Mouse (Mus musculus) cerebellum, adult 11-12 months (tissue): ENCODE data around the gene Pnkd.
"Not testable (repeated sequence)": the region's sequence is repeated elsewhere in the genome, so short reads cannot be mapped to it uniquely, and the experiment has no call there.

Experiments
- DNase-seq: peaks from one replicate; pipeline ENCODE4 v3.0.0; 2022

Pnkd gene

GRCm38 (mm10) chr1:74332241-74332763 lies 47.6 kb downstream of the Pnkd start:
- peak; percentile 95 for DNase-seq

GRCm38 (mm10) chr1:74332930-74333329 lies 48.2 kb downstream of the Pnkd start:
- DNase-seq: peak; percentile 61

GRCm38 (mm10) chr1:74334607-74335006 lies 49.9 kb downstream of the Pnkd start:
- no peak for DNase-seq

GRCm38 (mm10) chr1:74335033-74335432 lies 50.3 kb downstream of the Pnkd start:
- DNase-seq: no peak

- peak; percentile 55 for DNase-seq
These were observed 50.9 kb downstream of the Pnkd start for GRCm38 (mm10) chr1:74335436-74336170.

- peak; percentile 53 for DNase-seq
These were observed 52.6 kb downstream of the Pnkd start for GRCm38 (mm10) chr1:74337241-74337771.

GRCm38 (mm10) chr1:74338013-74338412 lies 53.3 kb downstream of the Pnkd start:
- no peak for DNase-seq

- no peak for DNase-seq
These were observed 53.9 kb downstream of the Pnkd start for GRCm38 (mm10) chr1:74338626-74339025.

GRCm38 (mm10) chr1:74339917-74340316 lies 55.2 kb downstream of the Pnkd start:
- DNase-seq: no peak

- DNase-seq: peak; percentile 54
These were observed 55.6 kb downstream of the Pnkd start for GRCm38 (mm10) chr1:74340361-74340764.

- not testable (repeated sequence) for DNase-seq
These were observed 56.3 kb downstream of the Pnkd start for GRCm38 (mm10) chr1:74340992-74341391.

- no peak for DNase-seq
These were observed 57.2 kb downstream of the Pnkd start for GRCm38 (mm10) chr1:74341898-74342297.

GRCm38 (mm10) chr1:74342308-74342707 lies 57.6 kb downstream of the Pnkd start:
- no peak for DNase-seq

GRCm38 (mm10) chr1:74343161-74343560 lies 58.4 kb downstream of the Pnkd start:
- DNase-seq: no peak

GRCm38 (mm10) chr1:74344163-74344916 lies 59.6 kb downstream of the Pnkd start:
- DNase-seq: no peak

- DNase-seq: no peak
These were observed 66.5 kb downstream of the Pnkd start for GRCm38 (mm10) chr1:74351185-74351769.

GRCm38 (mm10) chr1:74352532-74353096 lies 67.9 kb downstream of the Pnkd start:
- DNase-seq: no peak

GRCm38 (mm10) chr1:74353453-74354229 lies 68.9 kb downstream of the Pnkd start:
- no peak for DNase-seq

GRCm38 (mm10) chr1:74357531-74357930 lies 72.8 kb downstream of the Pnkd start:
- DNase-seq: no peak

GRCm38 (mm10) chr1:74359952-74360517 lies 75.3 kb downstream of the Pnkd start:
- DNase-seq: no peak

- DNase-seq: peak; percentile 62
These were observed 77.1 kb downstream of the Pnkd start, which contains the start of gene Catip for GRCm38 (mm10) chr1:74361812-74362211. Catip (plus strand) TSS chr1:74362108.
